Mouse (Mus musculus) Patski (cell line): ENCODE measurements around the gene H2-T22. TPM values are rescaled to one million over a fixed set of nuclear protein-coding genes. Genes with fewer than 3 reads are reported as not detected.
"Not testable (repeated sequence)": the region's sequence is repeated elsewhere in the genome, so short reads cannot be mapped to it uniquely, and the experiment has no call there.

Source experiments
- ATAC-seq: fragments of 100-300 bp; one replicate; pipeline ENCODE4 v1.8.0; 2021
- CTCF ChIA-PET: fragments of 350-600 bp; sonication (Branson Sonifier 250); formaldehyde crosslinking; loops from one replicate; lab custom pipeline; 2022; ENCODE audit warnings: inconsistent platforms; lab: Charles Lee
- POLR2A ChIA-PET: fragments of 350-600 bp; sonication (Branson Sonifier 250); formaldehyde crosslinking; loops from one replicate; lab custom pipeline; 2022; ENCODE audit warnings: antibody characterized with exemption, inconsistent platforms; lab: Charles Lee
- DNase-seq: peaks from one replicate; pipeline ENCODE4 v3.0.0-alpha.2; 2011; ENCODE audit warnings: low read depth, low spot score
- H3K27me3 ChIP-seq: fragments of 371-371 bp; one replicate; pipeline ENCODE4 v1.5.1; 2021
- CTCF ChIP-seq: fragments of 100-300 bp; IDR thresholded peaks from one replicate; pipeline ENCODE4 v1.5.1; 2021
- in situ Hi-C: fragments of 300-500 bp; cut with MboI; formaldehyde crosslinking; loops from 3 replicates; pipeline ENCODE4 v1.11.1; 2018; ENCODE audit warnings: low pct_unique_long_range_greater_than_20kb, mixed read lengths
- polyA plus RNA-seq: library from polyadenylated mRNA; unstranded; gene quantifications from one replicate; pipeline ENCODE4 v1.2.3, GENCODE M21; 2021

Gene H2-T22
- polyA plus RNA-seq, 1 experiment from 2014 or later = 24.8 TPM

GRCm38 (mm10) chr17:36019519-36019918, 23.0 kb downstream of the H2-T22 start:
- no peak for TF ChIP-seq CTCF
- in situ Hi-C loops = no loop called here
- POLR2A ChIA-PET = interaction anchor here (2.9 kb wide), 1 partner anchor 14 kb away, joined by 9 read pairs; no protein-coding TSS in a partner anchor

DNA sequence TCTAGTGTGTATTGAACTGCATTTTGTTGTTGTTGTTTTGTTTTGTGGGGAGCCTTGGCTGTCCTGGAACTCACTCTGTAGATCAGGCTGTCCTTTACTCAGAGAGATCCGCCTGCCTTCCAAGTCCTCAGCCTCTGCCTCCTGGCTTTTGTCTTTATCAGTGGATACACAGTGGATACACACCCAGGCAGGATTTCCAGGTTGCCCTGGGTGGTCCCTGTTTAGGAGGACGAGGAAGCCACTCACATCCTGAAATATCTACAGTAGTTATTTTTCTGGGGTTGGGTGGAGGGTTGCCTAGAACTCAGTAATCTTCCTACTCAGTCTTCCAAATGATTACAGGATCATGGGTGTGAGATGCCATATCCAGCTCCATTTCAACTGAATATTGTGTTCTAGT, 23.6 kb downstream of the H2-T22 start:
- ATAC-seq (no peak), DNase-seq (no peak)
- no peak for TF ChIP-seq CTCF
- no peaks in the 10 kb centered on the region for H3K27me3 ChIP-seq
- in situ Hi-C loops = no loop called here
- CTCF ChIA-PET = interaction anchor here (4.4 kb wide), 1 partner anchor 17 kb away, joined by 44 read pairs; no protein-coding TSS in a partner anchor
- POLR2A ChIA-PET = interaction anchor here (2.9 kb wide), 1 partner anchor 13 kb away, joined by 9 read pairs; no protein-coding TSS in a partner anchor

More at GRCm38 (mm10) chr17:36019519-36019918, 23.0 kb downstream of the H2-T22 start:
- DNase-seq (no peak), ATAC-seq (no peak)
- CTCF ChIA-PET = interaction anchor here (0.8 to 4.4 kb wide), 4 partner anchors 15 to 26 kb away, joined by 3 to 44 read pairs (median 4); no protein-coding TSS in a partner anchor
- no peaks in the 10 kb centered on the region for H3K27me3 ChIP-seq

GRCm38 (mm10) chr17:36017046-36017445, 25.5 kb downstream of the H2-T22 start:
- CTCF ChIA-PET = interaction anchor here (1.6 kb wide), 1 partner anchor 20 kb away, joined by 7 read pairs; no protein-coding TSS in a partner anchor
- DNase-seq (no peak), ATAC-seq (no peak)
- H3K27me3 ChIP-seq = no peaks in the 10 kb centered on the region
- TF ChIP-seq CTCF = no peak
- POLR2A ChIA-PET = no interaction called here
- in situ Hi-C loops = no loop called here

DNA sequence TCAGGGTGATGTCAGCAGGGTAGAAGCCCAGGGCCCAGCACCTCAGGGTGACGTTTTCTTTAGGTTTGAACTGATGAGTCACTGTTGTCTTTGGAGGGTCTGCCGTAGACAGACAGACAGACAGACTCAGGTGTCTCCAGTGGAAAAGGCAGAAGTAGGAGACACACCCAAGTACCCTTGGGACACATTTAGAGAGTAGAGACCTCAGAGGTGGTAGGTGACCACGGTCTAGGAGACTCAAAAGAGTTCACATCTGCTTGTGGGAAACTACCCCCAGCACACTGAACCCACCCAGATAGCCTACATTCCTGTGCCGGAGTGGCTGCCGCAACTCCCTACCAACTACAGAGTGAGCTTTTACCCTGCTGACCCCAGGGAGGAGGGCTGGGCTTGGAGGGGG, 27.6 kb downstream of the H2-T22 start:
- DNase-seq (no peak), ATAC-seq (no peak)
- TF ChIP-seq CTCF = no peak
- POLR2A ChIA-PET = no interaction called here
- in situ Hi-C loops = no loop called here
- CTCF ChIA-PET = no interaction called here
- no peaks in the 10 kb centered on the region for H3K27me3 ChIP-seq

GRCm38 (mm10) chr17:36004409-36004808, 38.1 kb downstream of the H2-T22 start:
- DNase-seq, H3K27me3 ChIP-seq, in situ Hi-C loops, POLR2A ChIA-PET, ATAC-seq: not testable (repeated sequence)
- CTCF ChIA-PET = interaction anchor here (1.2 to 8.5 kb wide), 4 partner anchors 11 to 19 kb away, joined by 3 to 44 read pairs (median 8); partner anchors contain the start of gene H2-T24

DNA sequence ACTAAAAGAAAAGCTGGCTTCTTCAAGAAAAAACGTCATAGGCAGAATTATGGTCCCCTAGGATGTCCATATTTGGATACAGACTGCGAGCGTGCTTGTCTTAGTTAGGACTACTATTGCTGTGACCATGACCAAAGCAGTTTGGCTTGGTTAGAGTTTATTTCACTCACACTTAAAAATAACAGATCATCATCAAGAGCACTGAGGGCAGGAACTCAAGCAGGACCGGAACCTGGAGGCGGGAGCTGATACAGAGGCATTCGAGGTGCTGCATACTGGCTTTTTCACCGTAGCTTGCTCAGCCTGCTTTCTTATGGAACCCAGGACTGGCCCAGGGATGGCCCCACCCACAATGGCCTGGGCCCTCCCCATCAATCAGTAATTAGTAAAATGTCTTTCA, 39.2 kb downstream of the H2-T22 start:
- ATAC-seq = no peak
- ChIA-PET POLR2A (no interaction called here), CTCF (interaction anchor here (1.2 to 8.5 kb wide), 5 partner anchors 9 to 58 kb away, joined by 3 to 44 read pairs (median 6); partner anchors contain the start of gene H2-T24)
- TF ChIP-seq CTCF = no peak
- no peaks in the 10 kb centered on the region for H3K27me3 ChIP-seq
- in situ Hi-C loops = no loop called here
- DNase-seq = no peak

GRCm38 (mm10) chr17:36001966-36002365, 40.6 kb downstream of the H2-T22 start:
- no peak for TF ChIP-seq CTCF
- peak; percentile 44 for ATAC-seq
- in situ Hi-C loops = no loop called here
- no peak for DNase-seq
- CTCF ChIA-PET = interaction anchor here (1.8 to 8.5 kb wide), 4 partner anchors 8 to 29 kb away, joined by 6 to 44 read pairs (median 11); partner anchors contain the start of genes H2-T23 and H2-T24
- no peaks in the 10 kb centered on the region for H3K27me3 ChIP-seq
- POLR2A ChIA-PET = no interaction called here

- no peak for DNase-seq
- ChIA-PET POLR2A (no interaction called here), CTCF (interaction anchor here (0.9 to 8.5 kb wide), 4 partner anchors 18 to 59 kb away, joined by 3 to 44 read pairs (median 8); partner anchors contain the start of genes H2-T23 and H2-T24)
- H3K27me3 ChIP-seq = no peaks in the 10 kb centered on the region
- in situ Hi-C loops = no loop called here
- peak; percentile 42 for ATAC-seq
- TF ChIP-seq CTCF = no peak
Observed at GRCm38 (mm10) chr17:36001121-36001897, 41.2 kb downstream of the H2-T22 start.

DNA sequence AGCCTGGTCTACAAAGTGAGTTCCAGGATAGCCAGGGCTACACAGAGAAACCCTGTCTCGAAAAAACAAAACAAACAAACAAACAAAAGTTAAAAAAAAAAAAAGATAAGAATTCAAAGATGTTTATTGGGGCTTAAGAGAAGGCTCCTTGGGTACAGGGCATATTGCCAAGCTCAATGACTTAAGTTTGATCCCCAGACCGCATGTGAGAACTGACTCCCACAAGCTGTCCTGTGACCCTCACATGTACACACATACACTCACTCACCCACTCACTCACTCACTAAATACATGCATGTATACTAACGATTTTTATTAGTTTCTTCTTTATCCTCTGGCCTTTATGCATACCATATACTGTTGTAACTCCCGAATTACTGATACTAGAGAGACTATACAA, 42.2 kb downstream of the H2-T22 start:
- no peak for ATAC-seq
- no peak for DNase-seq
- ChIA-PET POLR2A (no interaction called here), CTCF (interaction anchor here (0.9 to 8.5 kb wide), 4 partner anchors 19 to 60 kb away, joined by 3 to 44 read pairs (median 8); partner anchors contain the start of genes H2-T23 and H2-T24)
- TF ChIP-seq CTCF = no peak
- in situ Hi-C loops = no loop called here
- H3K27me3 ChIP-seq = no peaks in the 10 kb centered on the region

- no peaks in the 10 kb centered on the region for H3K27me3 ChIP-seq
- TF ChIP-seq CTCF = no peak
- in situ Hi-C loops = loop anchor here (5.0 kb wide), 1 partner anchor 118 kb away; no protein-coding TSS in a partner anchor
- ATAC-seq (no peak), DNase-seq (no peak)
- ChIA-PET POLR2A (no interaction called here), CTCF (interaction anchor here (1.1 to 8.5 kb wide), 3 partner anchors 20 to 61 kb away, joined by 4 to 44 read pairs (median 12); partner anchors contain the start of genes H2-T23 and H2-T24)
Observed at GRCm38 (mm10) chr17:35999356-35999755, 43.2 kb downstream of the H2-T22 start.
